Mouse (Mus musculus): ENCODE data around the gene Llgl2. TPM values are rescaled to one million over a fixed set of nuclear protein-coding genes. Genes with fewer than 3 reads are reported as not detected.
"Not testable (repeated sequence)": the region's sequence is repeated elsewhere in the genome, so short reads cannot be mapped to it uniquely, and the experiment has no call there.

Gene Llgl2
- total RNA-seq, 2 experiments from 2014 or later, result 15.0 to 18.2 TPM

GRCm38 (mm10) chr11:115830550-115831325 is 6.9 kb downstream of the Llgl2 start:
- intact Hi-C loops (cut with DNase I), result no loop called here
- DNase-seq, result no peak

- no peak for DNase-seq
- intact Hi-C loops (cut with DNase I), result no loop called here
Measured at GRCm38 (mm10) chr11:115831518-115831917, 7.7 kb downstream of the Llgl2 start.

- DNase-seq, result no peak
- intact Hi-C loops (cut with DNase I), result no loop called here
Measured at GRCm38 (mm10) chr11:115832064-115832463, 8.2 kb downstream of the Llgl2 start.

GRCm38 (mm10) chr11:115832523-115832922 is 8.7 kb downstream of the Llgl2 start:
- DNase-seq, result peak; percentile 46 to 60
- intact Hi-C loops (cut with DNase I), result no loop called here

- no peak for DNase-seq
- intact Hi-C loops (cut with DNase I), result no loop called here
Measured at GRCm38 (mm10) chr11:115833021-115833513, 9.2 kb downstream of the Llgl2 start.

- no peak for DNase-seq
- intact Hi-C loops (cut with DNase I), result no loop called here
Measured at GRCm38 (mm10) chr11:115834033-115834432, 10.2 kb downstream of the Llgl2 start.

GRCm38 (mm10) chr11:115836656-115837395 is 13.0 kb downstream of the Llgl2 start:
- DNase-seq, result no peak
- intact Hi-C loops (cut with DNase I), result no loop called here

GRCm38 (mm10) chr11:115837606-115838345 is 13.9 kb downstream of the Llgl2 start:
- intact Hi-C loops (cut with DNase I), result no loop called here
- no peak for DNase-seq

- peak in 1 of 2 experiments; percentile 43 for DNase-seq
- intact Hi-C loops (cut with DNase I), result no loop called here
Measured at GRCm38 (mm10) chr11:115838895-115839311, 15.1 kb downstream of the Llgl2 start.

GRCm38 (mm10) chr11:115839732-115840131 is 15.9 kb downstream of the Llgl2 start:
- no peak for DNase-seq
- intact Hi-C loops (cut with DNase I), result no loop called here

GRCm38 (mm10) chr11:115841044-115841443 is 17.2 kb downstream of the Llgl2 start:
- no peak for DNase-seq
- intact Hi-C loops (cut with DNase I), result no loop called here

GRCm38 (mm10) chr11:115841961-115842550 is 18.2 kb downstream of the Llgl2 start:
- peak; percentile 58 to 68 for DNase-seq
- intact Hi-C loops (cut with DNase I), result no loop called here

GRCm38 (mm10) chr11:115843141-115843890 is 19.5 kb downstream of the Llgl2 start:
- DNase-seq, result no peak
- intact Hi-C loops (cut with DNase I), result no loop called here

- no peak for DNase-seq
- intact Hi-C loops (cut with DNase I), result no loop called here
Measured at GRCm38 (mm10) chr11:115843891-115844239, 20.0 kb downstream of the Llgl2 start.

GRCm38 (mm10) chr11:115844240-115844639 is 20.4 kb downstream of the Llgl2 start:
- intact Hi-C loops (cut with DNase I), result no loop called here
- DNase-seq, result no peak

- no peak for DNase-seq
- intact Hi-C loops (cut with DNase I), result no loop called here
Measured at GRCm38 (mm10) chr11:115845819-115846218, 22.0 kb downstream of the Llgl2 start.

- intact Hi-C loops (cut with DNase I), result no loop called here
Measured at GRCm38 (mm10) chr11:115854674-115855073, 30.8 kb downstream of the Llgl2 start.

GRCm38 (mm10) chr11:115857146-115857545 is 33.3 kb downstream of the Llgl2 start:
- DNase-seq; intact Hi-C loops (cut with DNase I): not testable (repeated sequence)

More at GRCm38 (mm10) chr11:115854674-115855073, 30.8 kb downstream of the Llgl2 start:
- no peak for DNase-seq

GRCm38 (mm10) chr11:115857936-115858335 is 34.1 kb downstream of the Llgl2 start:
- intact Hi-C loops (cut with DNase I), result loop anchor here (2.0 kb wide), 2 partner anchors 43 to 135 kb away; partner anchors contain the start of gene Tsen54
- peak; percentile 24 to 33 for DNase-seq

- DNase-seq, result no peak
- intact Hi-C loops (cut with DNase I), result loop anchor here (2.0 kb wide), 2 partner anchors 44 to 136 kb away; partner anchors contain the start of gene Tsen54
Measured at GRCm38 (mm10) chr11:115858354-115858753, 34.5 kb downstream of the Llgl2 start, which contains the start of gene Myo15b. Gene Myo15b (plus strand): TSS chr11:115858406.

Data from heart, postnatal 14 days (tissue).